Comparison of ENCODE assay signal across 20 mouse cellular contexts in genomic region chr16:37498581-37498980, GRCm38 (mm10).
"Had no signal": no experiment of that assay in that cellular context is flagged by ENCODE, and none has a peak within 500 bp of the region (broad histone marks: within the 10 kb centered on the region; RNA-seq: fewer than 3 reads in every experiment).

No protein-coding gene starts in this region.

- H3K4me3 ChIP-seq: kidney, embryonic 15.5 days; left cerebral cortex, adult 2 months; limb, embryonic 10.5 days; limb, embryonic 13.5 days; liver, embryonic 12.5 days; liver, embryonic 15.5 days; lung, embryonic 15.5 days; megakaryocyte, embryonic 14.5 days; midbrain, embryonic 10.5 days; midbrain, embryonic 15.5 days had no signal

- H3K36me3 ChIP-seq: kidney, embryonic 15.5 days; limb, embryonic 10.5 days; limb, embryonic 13.5 days; liver, embryonic 12.5 days; liver, embryonic 15.5 days; lung, embryonic 15.5 days; midbrain, embryonic 10.5 days; midbrain, embryonic 15.5 days had no signal

- H3K27me3 ChIP-seq: kidney, embryonic 15.5 days; limb, embryonic 13.5 days; liver, embryonic 12.5 days; liver, embryonic 15.5 days; lung, embryonic 15.5 days; megakaryocyte, embryonic 14.5 days; midbrain, embryonic 15.5 days had no signal

- ATAC-seq: liver, embryonic 12.5 days; midbrain, embryonic 15.5 days had no signal

- H3K27ac ChIP-seq: kidney, embryonic 15.5 days; left cerebral cortex, adult 2 months; limb, embryonic 10.5 days; limb, embryonic 13.5 days; liver, embryonic 12.5 days; liver, embryonic 15.5 days; lung, embryonic 15.5 days; midbrain, embryonic 10.5 days; midbrain, embryonic 15.5 days had no signal

- H3K9me3 ChIP-seq: kidney, embryonic 15.5 days; limb, embryonic 10.5 days; limb, embryonic 13.5 days; liver, embryonic 12.5 days; liver, embryonic 15.5 days; lung, embryonic 15.5 days; midbrain, embryonic 10.5 days; midbrain, embryonic 15.5 days had no signal

- H3K9ac ChIP-seq: kidney, embryonic 15.5 days; limb, embryonic 13.5 days; liver, embryonic 12.5 days; liver, embryonic 15.5 days; lung, embryonic 15.5 days; midbrain, embryonic 15.5 days had no signal

- DNase-seq: kidney, adult 8-10 months; kidney, postnatal 10 days; kidney, postnatal 36 days; layer of hippocampus, postnatal 36 days; liver; lung, adult 18-20 months; lung, postnatal 10 days; lung, postnatal 36 days; thymus, adult 18-20 months; thymus, postnatal 36 days had no signal

- H3K4me2 ChIP-seq: kidney, embryonic 15.5 days; limb, embryonic 13.5 days; liver, embryonic 12.5 days; liver, embryonic 15.5 days; lung, embryonic 15.5 days; midbrain, embryonic 15.5 days had no signal

- H3K4me1 ChIP-seq: kidney, embryonic 15.5 days; limb, embryonic 10.5 days; limb, embryonic 13.5 days; liver, embryonic 12.5 days; liver, embryonic 15.5 days; lung, embryonic 15.5 days; midbrain, embryonic 15.5 days had no signal
